Mouse (Mus musculus) liver, embryonic 14.5 days (tissue): ENCODE measurements around the gene Pacrg.

Experiments used
- CTCF ChIP-seq: IDR thresholded peaks from 2 replicates; pipeline ENCODE4 v1.5.1; 2016; ENCODE audit warnings: antibody characterized with exemption, low read depth, control low read depth
- EP300 ChIP-seq: IDR thresholded peaks from 2 replicates; pipeline ENCODE4 v1.6.1; 2016; ENCODE audit warnings: antibody characterized with exemption, low read depth

GRCm38 (mm10) chr17:10540772-10541171 is 299.3 kb downstream of the Pacrg start:
- TF ChIP-seq CTCF = no peak
- TF ChIP-seq EP300 = no peak
